Mouse (Mus musculus): ENCODE data around the gene Fbxw9. TPM values are rescaled to one million over a fixed set of nuclear protein-coding genes. Genes with fewer than 3 reads are reported as not detected.

Gene Fbxw9
- 84.5 and 86.2 TPM in 2 replicates for polyA plus RNA-seq (2015; fragmentation: Nextera tagmentation; extraction: Ambion mirVana)

GRCm38 (mm10) chr8:85059879-85060616, at the start of gene Fbxw9:
Fbxw9 (plus strand) TSS chr8:85060055.
- WGBS = under 1% methylated on average over 53 of the region's 53 CpGs
- H3K4me1 ChIP-seq = peaks cover 19% of the 10 kb centered on the region

GRCm38 (mm10) chr8:85011242-85011641, 48.6 kb upstream of the Fbxw9 start:
- no peaks in the 10 kb centered on the region for H3K9me3 ChIP-seq
- H3K9ac ChIP-seq = no peak overlapping the region
- H3K4me3 ChIP-seq = no peak overlapping the region
- H3K4me2 ChIP-seq = no peak overlapping the region
- H3K27me3 ChIP-seq (replicated peaks) = peaks cover 38% of the 10 kb centered on the region
- 14% methylated on average over 28 of the region's 28 CpGs for WGBS
- no peaks in the 10 kb centered on the region for H3K36me3 ChIP-seq (replicated peaks)
- peaks cover 6% of the 10 kb centered on the region; the same call in 1 of the 2 replicates for H3K4me1 ChIP-seq
- no peak for ATAC-seq (replicated peaks)
- no peak overlapping the region for H3K27ac ChIP-seq

More at GRCm38 (mm10) chr8:85059879-85060616, at the start of gene Fbxw9:
- H3K36me3 ChIP-seq (replicated peaks) = peaks cover 16% of the 10 kb centered on the region
- ATAC-seq (replicated peaks) = peak; percentile 93
- H3K9ac ChIP-seq = peak within 1 kb of the TSS; percentile 63
- H3K27ac ChIP-seq = peak within 1 kb of the TSS; percentile 76
- H3K27me3 ChIP-seq (replicated peaks) = no peaks in the 10 kb centered on the region
- peak within 1 kb of the TSS; percentile 83 for H3K4me2 ChIP-seq
- no peaks in the 10 kb centered on the region for H3K9me3 ChIP-seq
- peak within 1 kb of the TSS; percentile 75 for H3K4me3 ChIP-seq

- Histone ChIP-seq H3K4me1 (peaks cover 6% of the 10 kb centered on the region; the same call in 1 of the 2 replicates), H3K9me3 (no peaks in the 10 kb centered on the region), H3K4me3 (peak overlapping the region; percentile 35), H3K27ac (no peak overlapping the region), H3K36me3 (replicated peaks) (peaks cover 12% of the 10 kb centered on the region), H3K27me3 (replicated peaks) (peaks cover 29% of the 10 kb centered on the region), H3K9ac (peak overlapping the region; percentile 36; the same call in 1 of the 2 replicates), H3K4me2 (peak overlapping the region; percentile 62)
- 6% methylated on average over 26 of the region's 26 CpGs for WGBS
- ATAC-seq (replicated peaks) = peak; percentile 78
Measured at GRCm38 (mm10) chr8:85013230-85013840, 46.5 kb upstream of the Fbxw9 start.

- H3K9me3 ChIP-seq = no peaks in the 10 kb centered on the region
- peak within 1 kb of the TSS; percentile 36; the same call in 1 of the 2 replicates for H3K9ac ChIP-seq
- H3K36me3 ChIP-seq (replicated peaks) = peaks cover 22% of the 10 kb centered on the region
- H3K4me2 ChIP-seq = peak within 1 kb of the TSS; percentile 62
- H3K4me1 ChIP-seq = peaks cover 6% of the 10 kb centered on the region; the same call in 1 of the 2 replicates
- H3K4me3 ChIP-seq = peak within 1 kb of the TSS; percentile 35
- 55% methylated on average over 2 of the region's 2 CpGs for WGBS
- no peak within 1 kb of the TSS for H3K27ac ChIP-seq
- H3K27me3 ChIP-seq (replicated peaks) = peaks cover 25% of the 10 kb centered on the region
- no peak for ATAC-seq (replicated peaks)
Measured at GRCm38 (mm10) chr8:85014431-85014830, 45.4 kb upstream of the Fbxw9 start, which contains the start of gene Best2. Best2 (minus strand) TSS chr8:85014531.

- Histone ChIP-seq H3K27me3 (replicated peaks) (peaks cover 12% of the 10 kb centered on the region), H3K4me2 (no peak overlapping the region), H3K36me3 (replicated peaks) (peaks cover 26% of the 10 kb centered on the region), H3K9ac (no peak overlapping the region), H3K9me3 (no peaks in the 10 kb centered on the region), H3K27ac (no peak overlapping the region), H3K4me3 (no peak overlapping the region), H3K4me1 (peaks cover 6% of the 10 kb centered on the region; the same call in 1 of the 2 replicates)
- ATAC-seq (replicated peaks) = no peak
- WGBS = 74% methylated on average over 10 of the region's 10 CpGs
Measured at GRCm38 (mm10) chr8:85016724-85017123, 43.1 kb upstream of the Fbxw9 start.

- Histone ChIP-seq H3K36me3 (replicated peaks) (peaks cover 26% of the 10 kb centered on the region), H3K4me1 (peaks cover 6% of the 10 kb centered on the region; the same call in 1 of the 2 replicates), H3K27me3 (replicated peaks) (peaks cover 10% of the 10 kb centered on the region), H3K4me2 (no peak overlapping the region), H3K9ac (no peak overlapping the region), H3K9me3 (no peaks in the 10 kb centered on the region), H3K4me3 (no peak overlapping the region), H3K27ac (no peak overlapping the region)
- no peak for ATAC-seq (replicated peaks)
- whole genome bisulfite sequencing = 26% methylated on average over 5 of the region's 5 CpGs
Measured at GRCm38 (mm10) chr8:85017209-85017608, 42.6 kb upstream of the Fbxw9 start.

- Histone ChIP-seq H3K9me3 (no peaks in the 10 kb centered on the region), H3K4me3 (no peak overlapping the region), H3K27me3 (replicated peaks) (no peaks in the 10 kb centered on the region), H3K4me2 (no peak overlapping the region), H3K4me1 (peaks cover 24% of the 10 kb centered on the region), H3K36me3 (replicated peaks) (peaks cover 31% of the 10 kb centered on the region), H3K27ac (no peak overlapping the region), H3K9ac (no peak overlapping the region)
- ATAC-seq (replicated peaks) = no peak
- WGBS = 94% methylated on average over 3 of the region's 3 CpGs
Measured at GRCm38 (mm10) chr8:85021514-85022055, 38.3 kb upstream of the Fbxw9 start.

GRCm38 (mm10) chr8:85023846-85024245, 36.0 kb upstream of the Fbxw9 start:
- peaks cover 14% of the 10 kb centered on the region for H3K36me3 ChIP-seq (replicated peaks)
- H3K4me2 ChIP-seq = peak overlapping the region; percentile 84
- H3K9me3 ChIP-seq = no peaks in the 10 kb centered on the region
- no peak for ATAC-seq (replicated peaks)
- no peak overlapping the region for H3K9ac ChIP-seq
- H3K4me3 ChIP-seq = peak overlapping the region; percentile 84; the same call in 1 of the 2 replicates
- no peak overlapping the region for H3K27ac ChIP-seq
- peaks cover 34% of the 10 kb centered on the region for H3K4me1 ChIP-seq
- no peaks in the 10 kb centered on the region for H3K27me3 ChIP-seq (replicated peaks)
- whole genome bisulfite sequencing = 92% methylated on average over 3 of the region's 3 CpGs

GRCm38 (mm10) chr8:85025098-85025932, 34.5 kb upstream of the Fbxw9 start, which contains the start of gene Asna1:
Asna1 (minus strand) TSS chr8:85025281.
- 6% methylated on average over 30 of the region's 30 CpGs for WGBS
- peak within 1 kb of the TSS; percentile 70 for H3K9ac ChIP-seq
- no peaks in the 10 kb centered on the region for H3K9me3 ChIP-seq
- peaks cover 40% of the 10 kb centered on the region for H3K4me1 ChIP-seq
- H3K36me3 ChIP-seq (replicated peaks) = peaks cover 15% of the 10 kb centered on the region
- H3K4me3 ChIP-seq = peak within 1 kb of the TSS; percentile 84
- peak within 1 kb of the TSS; percentile 84 for H3K4me2 ChIP-seq
- peak within 1 kb of the TSS; percentile 70 for H3K27ac ChIP-seq
- no peaks in the 10 kb centered on the region for H3K27me3 ChIP-seq (replicated peaks)
- peak; percentile 90 for ATAC-seq (replicated peaks)

- peaks cover 40% of the 10 kb centered on the region for H3K4me1 ChIP-seq
- WGBS = under 1% methylated on average over 71 of the region's 75 CpGs
Measured at GRCm38 (mm10) chr8:85026670-85027515, 33.0 kb upstream of the Fbxw9 start, which contains the start of gene Trir. Trir (plus strand) TSS chr8:85026823.

GRCm38 (mm10) chr8:85027516-85027855, 32.4 kb upstream of the Fbxw9 start:
- H3K27ac ChIP-seq = peak overlapping the region; percentile 90
- H3K27me3 ChIP-seq (replicated peaks) = no peaks in the 10 kb centered on the region
- WGBS = under 1% methylated on average over 13 of the region's 13 CpGs
- peak overlapping the region; percentile 84 for H3K4me2 ChIP-seq
- no peak for ATAC-seq (replicated peaks)
- H3K9ac ChIP-seq = peak overlapping the region; percentile 96
- peaks cover 40% of the 10 kb centered on the region for H3K4me1 ChIP-seq
- peaks cover 27% of the 10 kb centered on the region for H3K36me3 ChIP-seq (replicated peaks)
- H3K9me3 ChIP-seq = no peaks in the 10 kb centered on the region
- peak overlapping the region; percentile 93 for H3K4me3 ChIP-seq

More at GRCm38 (mm10) chr8:85026670-85027515, 33.0 kb upstream of the Fbxw9 start, which contains the start of gene Trir:
- Histone ChIP-seq H3K9me3 (no peaks in the 10 kb centered on the region), H3K27me3 (replicated peaks) (no peaks in the 10 kb centered on the region), H3K36me3 (replicated peaks) (peaks cover 21% of the 10 kb centered on the region), H3K9ac (peak within 1 kb of the TSS; percentile 96), H3K4me3 (peak within 1 kb of the TSS; percentile 93), H3K4me2 (peak within 1 kb of the TSS; percentile 84), H3K27ac (peak within 1 kb of the TSS; percentile 90)
- ATAC-seq (replicated peaks) = peak; percentile 75

Data from midbrain, embryonic 15.5 days (tissue).